Mouse (Mus musculus): ENCODE results near the gene Plcb1. TPM values are rescaled to one million over a fixed set of nuclear protein-coding genes. Genes with fewer than 3 reads are reported as not detected.
"Not testable (repeated sequence)": the region's sequence is repeated elsewhere in the genome, so short reads cannot be mapped to it uniquely, and the experiment has no call there.

The Plcb1 gene
- polyA plus RNA-seq, 1 experiment from 2014 or later: 16.2 TPM

GRCm38 (mm10) chr2:134987978-134988377 lies 202.1 kb downstream of the Plcb1 start:
- Histone ChIP-seq H3K27ac (no peak overlapping the region), H3K36me3 (no peaks in the 10 kb centered on the region), H3K9ac (no peak overlapping the region), H3K9me3 (no peaks in the 10 kb centered on the region), H3K4me3 (no peak overlapping the region), H3K4me2 (no peak overlapping the region), H3K27me3 (no peaks in the 10 kb centered on the region), H3K4me1 (no peaks in the 10 kb centered on the region)
- 81% methylated on average over 5 of the region's 5 CpGs for whole genome bisulfite sequencing
- no peak for ATAC-seq (ENCODE audit: borderline replicate concordance, extremely low read depth, low FRiP score, low TSS enrichment)

GRCm38 (mm10) chr2:134989650-134990292 lies 203.9 kb downstream of the Plcb1 start:
- Histone ChIP-seq H3K9me3 (no peaks in the 10 kb centered on the region), H3K27ac (no peak overlapping the region), H3K27me3 (no peaks in the 10 kb centered on the region), H3K4me1 (no peaks in the 10 kb centered on the region), H3K4me3 (no peak overlapping the region), H3K36me3 (no peaks in the 10 kb centered on the region), H3K9ac (no peak overlapping the region), H3K4me2 (no peak overlapping the region)
- WGBS: 51% methylated on average over 9 of the region's 9 CpGs
- no peak for ATAC-seq (ENCODE audit: borderline replicate concordance, extremely low read depth, low FRiP score, low TSS enrichment)

GRCm38 (mm10) chr2:135007134-135007533 lies 221.3 kb downstream of the Plcb1 start:
- Histone ChIP-seq H3K9ac (no peak overlapping the region), H3K27ac (no peak overlapping the region), H3K36me3 (no peaks in the 10 kb centered on the region), H3K9me3 (no peaks in the 10 kb centered on the region), H3K27me3 (no peaks in the 10 kb centered on the region), H3K4me1 (no peaks in the 10 kb centered on the region), H3K4me2 (no peak overlapping the region), H3K4me3 (no peak overlapping the region)
- no peak for ATAC-seq (ENCODE audit: borderline replicate concordance, extremely low read depth, low FRiP score, low TSS enrichment)
- 95% methylated on average over 1 of the region's 1 CpGs for WGBS

DNA sequence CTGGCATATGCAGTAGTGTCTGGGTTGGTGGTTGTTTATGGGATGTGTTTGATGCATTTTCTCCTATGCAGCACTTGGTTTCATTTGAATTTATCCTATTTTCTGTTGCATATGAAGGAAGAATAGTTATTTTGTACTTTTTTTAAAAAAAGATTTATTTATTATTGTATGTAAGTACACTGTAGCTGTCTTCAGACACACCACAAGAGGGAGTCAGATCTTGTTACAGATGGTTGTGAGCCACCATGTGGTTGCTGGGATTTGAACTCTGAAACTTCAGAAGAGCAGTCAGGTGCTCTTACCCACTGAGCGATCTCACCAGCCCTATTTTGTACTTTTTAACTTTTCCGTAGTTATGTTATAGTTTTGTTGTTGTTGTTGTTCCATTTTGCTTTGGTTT lies 222.0 kb downstream of the Plcb1 start:
- not testable (repeated sequence) for H3K27ac ChIP-seq; H3K36me3 ChIP-seq; H3K9ac ChIP-seq; ATAC-seq (ENCODE audit: borderline replicate concordance, extremely low read depth, low FRiP score, low TSS enrichment); H3K9me3 ChIP-seq; H3K4me2 ChIP-seq; H3K4me1 ChIP-seq; H3K4me3 ChIP-seq; H3K27me3 ChIP-seq
- 92% methylated on average over 2 of the region's 2 CpGs for WGBS

GRCm38 (mm10) chr2:135010371-135010770 lies 224.5 kb downstream of the Plcb1 start:
- no peak overlapping the region for H3K27ac ChIP-seq
- WGBS: 85% methylated on average over 8 of the region's 8 CpGs
- H3K4me3 ChIP-seq: no peak overlapping the region
- no peaks in the 10 kb centered on the region for H3K4me1 ChIP-seq
- H3K9ac ChIP-seq: no peak overlapping the region
- H3K27me3 ChIP-seq: no peaks in the 10 kb centered on the region
- H3K9me3 ChIP-seq: no peaks in the 10 kb centered on the region
- no peaks in the 10 kb centered on the region for H3K36me3 ChIP-seq
- H3K4me2 ChIP-seq: no peak overlapping the region
- no peak for ATAC-seq (ENCODE audit: borderline replicate concordance, extremely low read depth, low FRiP score, low TSS enrichment)

GRCm38 (mm10) chr2:135015501-135015900 lies 229.6 kb downstream of the Plcb1 start:
- no peaks in the 10 kb centered on the region for H3K36me3 ChIP-seq
- no peak for ATAC-seq (ENCODE audit: borderline replicate concordance, extremely low read depth, low FRiP score, low TSS enrichment)
- H3K27ac ChIP-seq: no peak overlapping the region
- H3K27me3 ChIP-seq: no peaks in the 10 kb centered on the region
- no peak overlapping the region for H3K9ac ChIP-seq
- no peaks in the 10 kb centered on the region for H3K9me3 ChIP-seq
- peaks cover 11% of the 10 kb centered on the region for H3K4me1 ChIP-seq
- no peak overlapping the region for H3K4me3 ChIP-seq
- H3K4me2 ChIP-seq: no peak overlapping the region
- WGBS: 48% methylated on average over 6 of the region's 6 CpGs

DNA sequence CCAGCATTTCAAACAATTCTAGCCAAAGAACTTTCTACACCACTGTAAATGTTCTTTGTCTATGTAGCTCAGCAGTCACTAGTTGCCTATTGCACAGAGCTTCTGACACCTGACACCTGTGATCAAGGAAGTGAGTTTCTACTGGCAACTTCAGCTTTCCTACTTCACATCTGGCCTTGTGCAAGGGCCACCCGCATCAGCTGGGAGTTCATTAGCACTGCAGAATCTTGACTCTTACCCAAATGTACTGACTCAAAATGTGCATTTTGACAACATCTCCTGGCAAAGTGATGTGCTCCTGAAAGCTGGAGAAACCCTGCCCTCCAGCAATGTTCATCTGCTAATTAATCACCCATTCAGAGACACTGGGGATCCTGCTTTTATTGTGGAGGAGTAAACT lies 232.4 kb downstream of the Plcb1 start:
- Histone ChIP-seq H3K9me3 (no peaks in the 10 kb centered on the region), H3K36me3 (no peaks in the 10 kb centered on the region), H3K4me3 (no peak overlapping the region), H3K4me2 (no peak overlapping the region), H3K27me3 (no peaks in the 10 kb centered on the region), H3K9ac (no peak overlapping the region), H3K4me1 (peaks cover 11% of the 10 kb centered on the region), H3K27ac (no peak overlapping the region)
- WGBS: 34% methylated on average over 1 of the region's 1 CpGs
- ATAC-seq (ENCODE audit: borderline replicate concordance, extremely low read depth, low FRiP score, low TSS enrichment): no peak

DNA sequence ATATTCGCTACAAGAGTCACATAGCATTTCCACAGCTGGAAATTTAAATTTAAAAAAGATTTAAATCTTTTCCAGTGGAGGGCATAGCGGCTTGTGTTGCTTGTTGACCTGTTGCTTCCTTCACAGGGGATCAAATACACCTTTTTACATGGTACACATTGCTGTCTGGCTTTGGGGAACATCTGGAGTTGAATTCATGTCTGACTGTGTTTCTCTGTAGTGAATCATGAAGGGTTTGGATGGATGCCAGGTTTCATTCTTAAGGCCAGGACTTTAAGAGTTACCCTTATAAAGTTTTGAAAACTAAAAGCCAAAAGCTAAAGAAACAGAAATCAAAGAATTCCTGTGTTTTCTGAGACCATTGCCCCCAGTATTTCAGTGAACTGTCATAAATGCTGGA lies 232.8 kb downstream of the Plcb1 start:
- 63% methylated on average over 2 of the region's 2 CpGs for WGBS
- no peak overlapping the region for H3K27ac ChIP-seq

DNA sequence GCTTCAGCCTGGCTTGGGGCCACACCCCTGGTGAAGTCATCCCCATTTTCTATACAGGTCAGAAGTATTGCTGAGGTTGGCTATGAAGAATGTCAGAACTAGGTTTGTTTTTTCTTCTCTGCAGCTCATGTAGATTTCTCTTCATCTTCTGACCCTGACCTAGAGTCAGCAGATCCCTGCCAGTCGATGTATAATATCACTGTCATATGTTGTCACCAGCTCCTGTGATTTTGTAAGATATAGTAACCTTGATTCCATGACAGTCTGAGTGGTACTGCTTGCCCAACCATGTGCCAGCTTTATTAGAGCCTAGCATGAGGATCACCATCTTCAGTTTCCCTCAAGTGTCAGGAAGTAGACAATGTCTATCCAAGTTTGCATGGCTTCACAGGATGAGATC lies 233.7 kb downstream of the Plcb1 start:
- H3K4me1 ChIP-seq: peaks cover 11% of the 10 kb centered on the region
- no peaks in the 10 kb centered on the region for H3K27me3 ChIP-seq
- H3K9ac ChIP-seq: no peak overlapping the region
- no peak for ATAC-seq (ENCODE audit: borderline replicate concordance, extremely low read depth, low FRiP score, low TSS enrichment)
- H3K36me3 ChIP-seq: no peaks in the 10 kb centered on the region
- WGBS: 96% methylated on average over 1 of the region's 1 CpGs
- no peak overlapping the region for H3K4me2 ChIP-seq
- no peak overlapping the region for H3K4me3 ChIP-seq
- no peak overlapping the region for H3K27ac ChIP-seq
- H3K9me3 ChIP-seq: no peaks in the 10 kb centered on the region

More for the DNA sequence above, 232.8 kb downstream of the Plcb1 start:
- H3K4me2 ChIP-seq: no peak overlapping the region
- peaks cover 11% of the 10 kb centered on the region for H3K4me1 ChIP-seq
- no peaks in the 10 kb centered on the region for H3K36me3 ChIP-seq
- H3K9me3 ChIP-seq: no peaks in the 10 kb centered on the region
- ATAC-seq (ENCODE audit: borderline replicate concordance, extremely low read depth, low FRiP score, low TSS enrichment): no peak
- no peak overlapping the region for H3K4me3 ChIP-seq
- no peak overlapping the region for H3K9ac ChIP-seq
- no peaks in the 10 kb centered on the region for H3K27me3 ChIP-seq

- 40% methylated on average over 5 of the region's 5 CpGs for WGBS
Measured at GRCm38 (mm10) chr2:135029288-135029687, 243.4 kb downstream of the Plcb1 start.

GRCm38 (mm10) chr2:135029700-135030099 lies 243.8 kb downstream of the Plcb1 start:
- Histone ChIP-seq H3K27ac (peak overlapping the region; percentile 44), H3K4me1 (peaks cover 11% of the 10 kb centered on the region), H3K4me3 (no peak overlapping the region), H3K9me3 (no peaks in the 10 kb centered on the region), H3K4me2 (peak overlapping the region; percentile 22; the same call in 1 of the 2 replicates), H3K27me3 (no peaks in the 10 kb centered on the region), H3K36me3 (no peaks in the 10 kb centered on the region), H3K9ac (no peak overlapping the region)
- no peak for ATAC-seq (ENCODE audit: borderline replicate concordance, extremely low read depth, low FRiP score, low TSS enrichment)
- WGBS: 28% methylated on average over 6 of the region's 6 CpGs

More at GRCm38 (mm10) chr2:135029288-135029687, 243.4 kb downstream of the Plcb1 start:
- H3K4me2 ChIP-seq: peak overlapping the region; percentile 22; the same call in 1 of the 2 replicates
- peak overlapping the region; percentile 44 for H3K27ac ChIP-seq
- no peaks in the 10 kb centered on the region for H3K27me3 ChIP-seq
- H3K4me1 ChIP-seq: peaks cover 11% of the 10 kb centered on the region
- no peak overlapping the region for H3K4me3 ChIP-seq
- H3K9ac ChIP-seq: no peak overlapping the region
- ATAC-seq (ENCODE audit: borderline replicate concordance, extremely low read depth, low FRiP score, low TSS enrichment): peak; percentile 59; the same call in 1 of the 2 replicates
- no peaks in the 10 kb centered on the region for H3K36me3 ChIP-seq
- no peaks in the 10 kb centered on the region for H3K9me3 ChIP-seq

GRCm38 (mm10) chr2:135035640-135036260 lies 249.9 kb downstream of the Plcb1 start:
- Histone ChIP-seq H3K27me3 (no peaks in the 10 kb centered on the region), H3K9ac (no peak overlapping the region), H3K4me1 (0 out of 2 replicates have a peak, but pooled peaks cover 5% of the 10 kb centered on the region), H3K4me3 (no peak overlapping the region), H3K9me3 (no peaks in the 10 kb centered on the region), H3K4me2 (no peak overlapping the region), H3K36me3 (no peaks in the 10 kb centered on the region), H3K27ac (no peak overlapping the region)
- 9% methylated on average over 4 of the region's 4 CpGs for WGBS
- no peak for ATAC-seq (ENCODE audit: borderline replicate concordance, extremely low read depth, low FRiP score, low TSS enrichment)

Data from lung, embryonic 15.5 days (tissue).